Mouse (Mus musculus): ENCODE data around the gene Morc2b.
"Not testable (repeated sequence)": the region's sequence is repeated elsewhere in the genome, so short reads cannot be mapped to it uniquely, and the experiment has no call there.

The Morc2b gene

GRCm38 (mm10) chr17:33139261-33139820, at the start of gene Morc2b:
TSS of gene Morc2b (minus strand) at chr17:33139683.
- no peak for DNase-seq (ENCODE audit: low read depth, low spot score)

GRCm38 (mm10) chr17:33168147-33168546, 28.7 kb upstream of the Morc2b start, which contains the start of gene Olfr55:
TSS of gene Olfr55 (plus strand) at chr17:33168447.
- DNase-seq (ENCODE audit: low read depth, low spot score) = not testable (repeated sequence)

DNA sequence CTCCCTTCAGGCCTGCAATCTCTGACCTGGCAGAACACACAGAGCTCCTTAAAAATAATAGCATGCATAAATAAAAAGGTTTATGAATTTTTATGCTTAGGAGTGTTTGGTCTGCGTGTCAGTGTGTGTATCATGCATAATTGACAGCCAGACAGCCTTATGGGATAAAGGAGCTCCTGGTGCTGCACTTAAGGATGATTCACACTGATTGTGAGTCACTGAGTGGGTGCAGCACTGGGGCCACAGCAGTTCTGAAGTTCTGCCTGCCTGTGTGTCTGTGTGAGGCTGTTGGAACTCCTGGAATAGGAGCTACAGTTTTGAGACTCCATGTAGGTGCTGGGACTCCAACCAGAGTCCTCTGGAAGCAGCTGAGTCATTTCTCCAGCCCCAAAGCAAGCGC, 13.2 kb downstream of the Morc2b start:
- DNase-seq (ENCODE audit: low read depth, low spot score) = peak; percentile 72

DNA sequence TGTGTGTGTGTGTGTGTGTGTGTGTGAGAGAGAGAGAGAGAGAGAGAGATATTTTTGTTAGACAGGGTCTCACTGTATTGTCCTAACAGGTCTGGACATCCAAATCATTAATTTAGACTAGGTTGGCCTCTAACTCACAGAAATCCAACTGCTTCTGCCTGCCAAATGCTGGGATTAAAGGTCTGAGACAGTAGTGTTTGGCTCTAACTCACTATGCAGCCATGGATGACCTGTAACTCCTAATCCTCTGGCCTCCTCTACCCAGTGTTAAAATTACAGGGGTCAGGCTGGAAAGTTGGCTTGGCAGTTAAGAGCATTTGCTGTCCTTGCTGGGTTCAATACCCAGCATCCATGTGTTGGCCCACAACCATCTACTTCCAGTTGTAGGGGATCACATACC, 14.9 kb downstream of the Morc2b start:
- no peak for DNase-seq (ENCODE audit: low read depth, low spot score)

DNA sequence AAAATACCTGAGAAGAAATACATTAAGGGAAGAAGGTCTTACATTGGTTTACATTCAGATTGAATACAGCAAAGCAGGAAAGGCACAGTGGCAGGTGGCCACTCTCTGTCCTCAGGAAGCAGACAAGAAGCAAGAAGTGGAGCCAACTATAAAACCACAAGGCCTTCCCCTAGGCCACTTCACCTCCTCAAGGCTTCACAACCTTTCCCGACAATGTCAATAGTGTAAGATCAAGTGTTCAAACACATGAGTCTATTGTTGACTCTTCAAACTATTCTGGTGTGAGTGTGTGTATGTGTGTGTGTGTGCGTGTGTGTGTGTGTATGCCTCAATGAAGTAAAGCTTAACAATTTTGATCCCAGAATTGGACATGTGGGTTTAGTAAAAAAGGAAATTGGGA, 42.1 kb downstream of the Morc2b start:
- DNase-seq (ENCODE audit: low read depth, low spot score) = no peak

DNA sequence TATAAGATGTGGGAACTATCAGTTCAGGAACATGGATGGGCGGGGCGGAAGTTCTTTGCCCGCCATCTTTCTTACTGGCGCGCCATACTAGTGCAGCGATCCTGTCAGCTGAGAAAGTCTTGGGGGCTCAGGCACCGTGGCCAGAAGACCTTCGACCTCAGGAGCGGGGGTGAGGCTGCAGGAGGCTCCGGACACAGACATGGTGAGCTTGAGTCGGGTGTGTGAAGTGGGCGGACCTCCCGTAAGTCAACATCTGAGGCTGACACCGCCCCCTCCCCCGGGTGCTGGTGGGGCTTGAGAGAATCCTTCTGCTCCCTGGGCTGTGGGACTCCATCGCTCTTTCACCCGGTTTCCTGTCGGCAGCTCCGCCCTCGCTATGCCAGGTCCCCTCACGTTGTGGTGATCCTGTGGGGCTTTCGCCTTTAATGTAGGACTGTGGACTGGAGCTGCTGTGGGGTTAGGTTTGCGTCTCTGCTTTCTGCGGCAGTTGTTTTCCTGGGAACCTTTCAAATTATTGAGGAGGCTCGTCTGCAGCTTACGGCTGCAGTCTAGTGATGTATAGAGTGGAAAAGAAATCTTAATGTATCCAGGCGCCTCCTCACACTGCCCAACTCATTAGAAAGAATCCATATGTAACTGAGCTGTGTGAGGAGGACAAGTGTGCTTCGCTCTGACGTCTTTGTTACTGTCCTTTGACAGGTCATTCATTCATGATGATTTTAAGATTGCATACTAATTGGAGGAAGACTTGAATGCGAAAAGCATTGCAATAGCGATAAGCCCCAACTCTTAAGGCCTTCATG, 46.9 kb downstream of the Morc2b start:
- DNase-seq (ENCODE audit: low read depth, low spot score) = peak; percentile 91

GRCm38 (mm10) chr17:33091630-33092029, 47.9 kb downstream of the Morc2b start:
- DNase-seq (ENCODE audit: low read depth, low spot score) = no peak

DNA sequence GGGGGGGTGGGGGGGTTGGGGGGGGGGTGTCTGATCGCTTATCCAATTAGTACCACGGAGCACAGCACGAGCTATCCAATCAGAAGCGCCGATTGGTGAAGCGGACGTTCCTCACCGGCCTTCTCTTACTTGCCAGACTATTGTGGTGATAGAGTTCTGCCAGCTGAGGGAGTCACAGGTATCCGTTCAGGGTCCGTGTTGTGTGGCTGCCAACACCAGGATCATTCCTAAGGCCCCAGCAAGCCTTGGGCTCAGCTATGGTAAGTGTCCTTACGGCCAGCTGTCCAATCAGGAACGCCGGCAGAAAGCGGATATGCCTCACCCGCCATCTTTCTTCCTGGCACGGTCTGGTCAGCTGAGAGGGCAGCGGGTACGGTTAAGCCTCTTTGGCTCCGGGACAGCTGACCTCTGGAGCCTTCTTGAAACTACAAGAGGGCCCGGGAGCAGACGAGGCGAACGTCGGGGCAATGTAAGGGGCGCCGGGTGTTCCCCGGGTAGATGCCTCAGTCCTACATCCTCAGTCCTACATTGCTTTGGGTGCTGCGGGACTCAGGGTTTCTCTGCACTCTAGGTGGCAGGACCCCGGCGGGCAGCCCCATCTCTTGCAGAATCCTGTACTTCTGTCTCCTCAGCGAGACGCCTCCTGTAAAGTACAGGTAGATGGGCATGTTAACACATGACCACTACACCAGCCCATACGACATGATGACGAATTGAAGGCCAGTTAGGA, 50.1 kb downstream of the Morc2b start, which contains the start of gene Zfp563:
Gene Zfp563 (plus strand): TSS at position 91 of the 730 bp plus-strand sequence.
- peak; percentile 98 for DNase-seq (ENCODE audit: low read depth, low spot score)

- no peak for DNase-seq (ENCODE audit: low read depth, low spot score)
These were observed 71.5 kb downstream of the Morc2b start, which contains the start of gene 4921501E09Rik for GRCm38 (mm10) chr17:33067958-33068357. TSS of gene 4921501E09Rik (minus strand) at chr17:33068058.

Data from brain, adult 2 months (tissue).